Mouse (Mus musculus): Measurements from ENCODE around the gene Mgat3.

Mgat3 gene

DNA sequence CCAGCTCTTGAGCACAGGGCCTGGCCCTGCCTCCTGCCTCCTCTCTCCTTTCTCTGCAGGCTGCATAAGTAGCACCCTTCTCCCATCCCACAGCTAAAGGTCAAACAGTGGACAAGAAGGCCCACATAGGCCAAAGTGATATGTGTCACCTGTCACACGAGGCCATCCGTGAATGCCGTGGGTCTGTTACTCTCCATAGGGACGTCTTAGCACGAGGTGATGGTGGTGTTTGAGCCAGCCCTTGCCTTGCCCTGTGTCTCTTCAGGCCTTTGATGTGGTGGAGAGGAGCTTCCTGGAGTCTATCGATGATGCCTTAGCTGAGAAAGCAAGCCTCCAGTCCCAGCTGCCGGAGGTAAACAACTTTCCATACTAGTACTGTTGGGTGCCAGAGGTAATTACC, 24.0 kb upstream of the Mgat3 start:
- DNase-seq (ENCODE audit: low spot score), result no peak

DNA sequence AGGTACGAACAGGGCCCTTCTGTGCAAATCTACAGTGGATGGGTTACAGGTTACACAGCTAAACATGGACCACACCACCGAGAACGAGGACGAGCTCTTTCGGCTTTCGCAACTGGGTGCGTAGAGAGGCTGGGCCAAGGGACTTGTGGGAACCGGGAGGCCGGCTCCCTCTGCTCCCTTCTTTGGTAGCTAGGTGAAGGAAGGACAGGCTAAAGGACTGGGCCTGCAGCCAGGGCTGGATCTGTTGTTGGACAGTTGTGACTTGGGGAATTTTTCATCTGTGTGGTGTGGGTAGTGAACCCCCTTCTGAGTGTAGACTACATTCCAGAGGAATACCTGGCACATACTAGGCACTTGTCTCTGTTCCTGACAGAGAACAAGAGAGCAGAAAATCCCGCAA, 20.9 kb upstream of the Mgat3 start:
- DNase-seq (ENCODE audit: low spot score), result no peak

DNA sequence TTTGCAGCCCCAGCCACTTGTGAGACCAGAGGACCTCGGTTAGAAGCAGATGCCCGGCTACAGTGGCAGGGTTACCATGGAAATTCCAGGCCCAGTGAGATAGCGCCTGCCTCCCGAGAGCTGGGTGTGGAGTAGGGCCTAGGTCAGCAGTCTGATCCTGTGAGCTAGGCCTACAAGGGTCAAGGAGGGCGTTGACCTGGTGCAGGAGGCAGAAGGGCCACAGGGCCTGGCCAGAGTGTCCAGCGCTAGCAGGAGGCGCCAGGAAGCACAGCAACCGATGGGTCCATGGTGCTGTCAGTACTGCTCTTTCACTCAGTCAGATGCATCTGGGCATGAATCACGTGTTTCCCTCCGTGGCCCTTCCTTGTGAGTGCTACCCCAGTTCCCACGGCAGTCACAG, 19.8 kb upstream of the Mgat3 start:
- DNase-seq (ENCODE audit: low spot score), result no peak

DNA sequence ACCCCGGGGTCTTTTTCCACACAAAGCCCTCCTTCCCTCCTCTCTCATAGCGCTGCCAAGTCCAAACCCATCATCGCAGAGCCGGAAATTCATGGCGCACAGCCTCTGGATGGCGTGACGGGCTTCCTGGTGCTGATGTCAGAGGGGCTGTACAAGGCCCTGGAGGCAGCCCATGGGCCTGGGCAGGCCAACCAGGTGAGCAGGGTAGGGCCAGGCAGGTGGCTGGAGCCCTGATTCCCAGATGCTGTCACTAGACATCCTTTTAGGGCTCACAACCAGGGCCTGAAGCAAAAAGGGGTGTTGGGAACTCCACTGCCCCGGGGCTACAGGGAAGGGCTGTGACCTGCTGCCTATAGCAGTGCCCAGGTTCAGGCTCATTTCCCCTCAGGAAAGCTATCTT, 17.8 kb upstream of the Mgat3 start:
- DNase-seq (ENCODE audit: low spot score), result no peak

DNA sequence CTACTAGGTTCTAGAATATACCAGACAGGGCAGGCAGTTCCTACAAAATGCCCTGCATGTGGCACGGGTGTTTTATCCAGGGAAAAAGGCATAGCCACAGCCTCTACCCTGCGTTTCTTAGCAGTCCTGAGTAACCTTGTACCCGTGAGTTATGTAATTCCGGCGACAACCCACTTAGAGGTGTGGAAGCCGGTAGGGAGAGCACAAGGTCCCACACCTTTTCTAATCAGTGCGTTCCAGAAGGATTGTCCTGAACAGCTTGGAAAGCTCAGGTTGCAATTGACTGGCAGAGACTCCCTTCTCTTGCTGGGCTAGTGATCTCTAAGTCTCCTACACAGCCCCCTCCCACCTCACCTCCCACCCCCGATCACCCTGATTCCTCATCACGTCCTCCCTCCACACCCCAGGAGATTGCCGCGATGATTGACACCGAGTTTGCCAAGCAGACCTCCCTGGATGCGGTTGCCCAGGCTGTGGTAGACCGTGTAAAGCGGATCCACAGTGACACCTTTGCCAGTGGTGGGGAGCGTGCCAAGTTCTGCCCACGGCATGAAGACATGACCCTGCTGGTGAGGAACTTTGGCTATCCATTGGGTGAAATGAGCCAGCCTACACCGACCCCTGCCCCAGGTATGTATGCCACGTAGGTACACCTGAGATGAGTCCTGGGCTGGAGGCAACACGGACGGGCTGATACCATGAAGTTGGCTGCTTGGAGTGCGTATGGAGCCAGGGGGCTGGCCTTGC, 16.2 kb upstream of the Mgat3 start:
- DNase-seq (ENCODE audit: low spot score), result no peak

DNA sequence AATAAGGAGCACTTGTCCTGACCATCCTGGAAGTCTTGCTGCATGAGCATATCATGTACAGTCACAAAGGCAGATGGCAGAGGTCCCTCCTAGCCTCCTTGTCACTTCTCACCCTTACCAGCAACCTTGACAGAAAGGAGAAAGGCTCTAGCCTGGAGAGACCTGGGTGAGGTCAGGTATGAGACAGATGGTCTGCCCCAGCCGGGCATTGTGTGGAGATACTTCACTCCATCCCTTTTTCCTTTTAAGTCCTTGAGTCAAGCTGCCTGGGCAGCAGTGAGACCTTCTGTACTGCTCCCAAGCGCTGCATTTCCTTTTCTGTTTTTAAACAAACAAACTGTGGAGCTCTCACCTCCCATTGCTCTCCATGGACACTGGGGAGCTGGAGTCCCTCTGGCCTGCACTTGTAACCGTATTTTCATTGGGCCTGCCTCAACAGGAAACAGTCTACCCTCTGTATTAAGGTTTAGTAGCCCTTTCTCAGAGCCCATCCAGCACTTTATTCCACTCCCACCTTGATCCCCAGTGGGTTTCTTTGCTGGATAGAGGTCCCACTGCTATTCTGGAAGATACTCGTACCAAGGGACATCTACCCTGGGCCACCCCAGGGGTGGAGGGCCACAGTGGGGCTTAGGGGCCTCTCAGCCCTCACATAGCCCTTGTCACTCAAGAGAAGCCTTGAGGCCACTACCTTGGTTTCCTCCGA, 15.4 kb upstream of the Mgat3 start:
- DNase-seq (ENCODE audit: low spot score), result no peak

DNA sequence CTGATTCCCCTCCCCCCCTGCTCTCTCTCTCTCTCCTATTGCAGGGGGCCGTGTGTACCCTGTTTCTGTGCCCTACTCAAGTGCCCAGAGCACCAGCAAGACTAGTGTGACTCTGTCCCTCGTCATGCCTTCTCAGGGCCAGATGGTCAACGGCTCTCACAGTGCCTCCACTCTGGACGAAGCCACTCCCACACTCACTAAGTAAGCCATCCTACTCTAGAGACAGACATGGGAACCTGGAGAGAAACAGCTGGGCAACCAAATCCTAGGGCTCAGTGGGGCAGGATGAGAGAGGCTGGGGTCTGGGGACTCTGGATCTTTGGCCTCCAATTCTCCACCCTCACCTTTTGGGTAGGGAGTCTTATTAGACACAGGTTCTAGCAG, 14.8 kb upstream of the Mgat3 start:
- DNase-seq (ENCODE audit: low spot score), result no peak

DNA sequence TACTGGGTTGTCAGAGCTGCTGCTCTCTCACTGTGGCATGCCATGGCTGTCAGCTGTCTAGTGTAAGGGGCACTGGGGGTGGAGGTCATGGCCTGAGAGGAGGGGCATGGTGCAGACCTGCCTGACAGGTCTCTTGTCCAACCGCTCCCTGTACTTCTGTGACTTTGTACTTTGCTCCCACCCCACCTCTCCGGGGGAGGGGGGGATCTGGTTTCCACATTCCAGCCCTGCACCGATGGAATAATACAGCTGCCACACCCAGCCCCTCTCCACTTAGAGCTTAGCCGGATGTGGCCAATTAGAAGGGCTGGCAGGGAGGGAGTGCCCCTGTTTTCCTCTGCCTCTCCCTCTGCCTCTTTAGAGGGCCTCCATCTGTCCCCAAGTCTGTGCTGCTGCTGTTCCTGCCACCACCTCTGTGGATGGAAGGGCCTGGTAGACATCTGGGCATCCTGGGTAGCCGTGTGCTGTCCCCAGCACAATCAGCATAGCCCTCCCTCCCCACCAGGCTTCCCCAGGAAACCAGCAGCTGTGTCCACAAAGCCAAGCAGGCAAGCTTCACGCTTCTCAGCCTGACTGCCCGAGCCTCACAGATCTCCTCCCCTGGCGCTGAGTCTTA, 14.1 kb upstream of the Mgat3 start:
- DNase-seq (ENCODE audit: low spot score), result no peak

DNA sequence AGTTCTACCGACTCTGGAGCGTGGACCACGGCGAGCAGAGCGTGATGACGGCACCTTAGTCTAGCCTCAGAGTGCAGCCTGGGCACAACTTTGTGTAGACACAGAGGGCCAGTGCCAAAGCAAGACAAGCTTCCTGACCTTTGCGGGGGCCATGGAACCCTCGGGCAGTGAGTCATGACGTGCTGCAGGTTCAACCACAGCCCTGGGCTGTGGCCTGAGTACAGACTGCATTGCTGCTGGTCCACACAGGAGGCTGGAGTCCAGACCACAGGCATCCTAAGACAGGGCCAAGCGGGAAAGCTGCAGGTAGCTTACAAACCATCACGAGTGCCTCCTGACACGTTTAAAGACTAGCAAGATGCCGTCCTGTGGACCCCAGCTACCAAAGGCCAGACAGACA, 13.3 kb upstream of the Mgat3 start:
- no peak for DNase-seq (ENCODE audit: low spot score)

DNA sequence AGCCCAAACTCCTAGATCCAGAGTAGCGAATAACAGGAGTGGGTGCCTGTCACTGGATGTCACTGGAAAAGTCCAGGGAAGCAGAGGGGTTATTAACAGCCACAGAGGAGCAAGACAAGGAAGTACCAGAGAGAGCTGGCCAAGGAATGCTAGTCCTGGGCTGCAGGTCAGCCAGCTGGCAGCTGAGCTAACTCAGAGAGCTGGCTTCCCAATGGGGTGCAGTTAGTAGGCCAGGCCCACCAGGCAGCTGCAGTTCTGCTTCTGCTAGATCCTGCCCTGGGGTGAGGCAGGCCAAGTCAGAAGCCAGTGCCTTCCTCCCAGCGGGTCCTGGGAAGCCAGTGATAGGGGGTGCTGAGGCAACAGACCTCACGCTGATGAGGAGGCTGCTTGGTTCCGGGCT, 12.8 kb upstream of the Mgat3 start:
- DNase-seq (ENCODE audit: low spot score), result no peak

DNA sequence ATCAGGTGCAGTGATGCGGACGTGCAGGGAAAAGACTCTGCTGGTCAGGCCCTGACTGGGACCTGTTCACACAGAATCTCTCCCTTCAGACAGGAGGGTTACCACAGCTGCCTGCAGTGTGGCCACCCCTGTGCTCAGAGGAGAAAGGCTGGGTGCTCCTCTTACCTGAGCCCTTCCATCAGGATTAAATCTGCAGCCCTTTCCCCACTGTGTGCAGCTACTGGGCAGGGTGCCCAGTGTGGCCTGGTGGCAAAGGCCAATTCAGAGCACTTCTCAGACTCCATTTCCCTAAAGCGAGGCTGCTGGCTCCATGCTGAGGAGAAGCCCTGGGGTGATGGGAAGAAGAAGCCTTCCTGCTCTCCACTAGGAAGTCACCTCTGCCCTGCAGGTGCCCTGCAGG, 12.3 kb upstream of the Mgat3 start:
- no peak for DNase-seq (ENCODE audit: low spot score)

DNA sequence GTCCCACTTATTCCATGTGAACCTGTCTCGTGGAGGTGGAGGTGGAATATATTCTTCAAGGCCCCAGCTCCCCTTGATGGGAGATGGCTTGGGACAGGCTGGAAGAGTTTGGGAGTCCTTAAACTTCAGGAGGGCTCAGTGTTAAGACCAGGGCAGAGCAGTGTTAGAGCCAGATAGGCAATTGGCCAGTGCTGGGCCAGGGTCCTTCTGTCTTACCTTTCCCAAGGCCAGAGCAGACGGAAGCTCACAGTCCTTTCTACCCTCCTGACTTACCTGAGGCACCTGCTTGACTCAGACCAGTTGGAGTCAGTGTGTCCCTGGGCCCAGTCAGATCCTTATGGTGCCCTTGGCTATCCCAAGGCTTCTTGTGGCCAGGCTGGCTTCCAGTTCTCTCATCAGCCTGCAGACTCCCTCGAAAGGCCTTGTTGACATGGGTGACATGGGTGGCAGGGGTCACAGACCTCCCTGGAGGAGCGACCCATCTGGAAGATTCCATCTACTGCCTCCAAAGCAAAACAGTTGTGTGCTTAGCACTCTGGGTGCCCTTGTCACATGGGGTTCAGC, 11.0 kb upstream of the Mgat3 start:
- DNase-seq (ENCODE audit: low spot score), result no peak

DNA sequence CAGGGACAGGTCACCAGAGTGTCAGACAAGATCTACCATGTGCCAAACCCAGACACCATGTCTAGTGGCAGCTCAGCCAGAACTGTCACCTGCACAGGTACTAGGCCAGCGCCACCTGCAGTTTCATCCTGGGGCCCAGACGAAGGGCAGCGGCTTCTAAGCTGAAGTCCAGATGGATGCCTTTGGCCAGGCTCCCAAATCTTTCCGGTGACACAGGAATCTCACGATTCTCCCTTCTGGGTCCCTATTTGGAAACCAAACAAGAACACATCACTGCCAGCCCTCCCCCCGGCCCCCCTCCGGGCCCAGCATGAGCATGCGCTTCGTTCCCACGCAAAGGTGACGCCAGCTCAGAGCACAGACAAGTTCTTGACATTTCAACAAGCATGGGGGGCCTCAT, 10.2 kb upstream of the Mgat3 start:
- DNase-seq (ENCODE audit: low spot score), result no peak

DNA sequence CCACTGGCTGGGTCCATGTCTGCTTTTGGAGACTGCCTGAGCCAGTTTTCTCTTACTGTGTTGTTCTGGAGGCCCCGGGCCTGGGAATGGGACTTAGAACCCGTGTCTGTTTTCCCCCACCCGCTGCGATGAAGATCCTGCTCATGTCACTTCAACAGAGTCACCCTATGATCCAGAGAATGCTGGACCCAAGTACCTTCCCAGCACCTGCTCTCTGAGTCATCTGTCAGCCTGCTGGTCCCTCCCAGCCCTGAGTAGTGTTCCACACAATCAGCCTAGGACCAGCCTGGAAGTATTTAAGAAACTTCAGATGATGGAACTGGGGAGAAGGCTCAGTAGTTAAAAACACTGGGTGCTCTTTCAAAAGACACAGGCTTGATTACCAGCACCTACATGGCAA, 9.8 kb upstream of the Mgat3 start:
- DNase-seq (ENCODE audit: low spot score), result no peak

DNA sequence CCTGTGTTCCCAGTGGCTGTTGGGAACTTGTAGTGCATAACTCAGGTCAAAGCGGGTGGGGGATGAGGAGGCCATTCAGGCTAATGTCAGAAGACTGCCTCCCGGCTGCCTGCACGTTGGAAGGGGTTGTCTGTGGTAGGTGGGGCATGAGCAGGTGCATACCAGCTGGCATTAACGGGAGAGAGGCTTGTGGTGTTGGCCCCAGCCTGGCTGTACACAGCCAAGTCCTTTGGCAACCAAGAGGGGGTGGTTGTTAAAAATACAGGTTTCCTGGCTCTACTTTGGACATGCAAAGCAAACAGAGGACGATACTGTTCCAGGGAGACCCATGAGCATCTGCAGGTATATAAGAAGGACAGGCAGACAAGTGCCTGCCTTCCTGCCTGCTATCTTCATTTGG, 8.1 kb upstream of the Mgat3 start:
- no peak for DNase-seq (ENCODE audit: low spot score)

DNA sequence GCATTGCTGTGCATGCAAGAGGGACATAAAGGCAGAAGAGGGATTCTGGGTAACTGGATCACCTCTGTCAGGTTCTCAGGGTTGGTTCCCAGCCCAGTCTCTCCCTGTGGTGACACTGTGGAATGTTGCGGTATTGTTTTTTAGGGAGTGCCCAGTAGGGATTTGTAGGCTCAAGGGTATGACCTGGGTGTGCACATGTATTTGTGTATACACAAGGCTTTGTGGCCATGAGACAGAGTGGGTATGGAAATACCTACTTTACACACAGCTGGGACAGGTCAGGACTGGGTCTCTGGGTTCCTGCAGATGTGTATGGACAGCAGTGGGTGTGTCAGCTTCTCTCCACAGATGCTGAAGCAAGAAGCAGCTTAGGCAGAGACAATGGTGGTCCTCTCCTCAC, 4.0 kb upstream of the Mgat3 start:
- DNase-seq (ENCODE audit: low spot score), result no peak

DNA sequence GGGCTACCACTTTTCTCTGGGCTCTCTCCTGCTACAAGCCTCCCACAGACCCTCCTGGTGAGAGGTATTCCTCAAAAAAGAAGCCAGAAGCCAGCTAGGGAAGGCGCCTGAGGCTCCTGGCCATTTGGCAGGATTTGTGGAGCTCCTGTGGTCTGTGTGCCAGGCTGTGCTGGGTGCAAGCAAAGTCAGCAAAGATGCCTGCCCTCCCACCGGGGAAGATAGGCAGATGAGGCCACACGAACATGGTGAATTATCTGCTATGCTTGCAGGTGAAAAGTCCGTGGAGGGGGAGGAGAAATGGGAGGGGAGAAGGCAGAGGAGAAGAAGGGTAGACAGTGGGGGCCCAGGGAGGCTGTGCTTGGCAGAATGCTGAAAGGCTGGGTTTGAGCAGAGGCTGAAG, 3.2 kb upstream of the Mgat3 start:
- no peak for DNase-seq (ENCODE audit: low spot score)

DNA sequence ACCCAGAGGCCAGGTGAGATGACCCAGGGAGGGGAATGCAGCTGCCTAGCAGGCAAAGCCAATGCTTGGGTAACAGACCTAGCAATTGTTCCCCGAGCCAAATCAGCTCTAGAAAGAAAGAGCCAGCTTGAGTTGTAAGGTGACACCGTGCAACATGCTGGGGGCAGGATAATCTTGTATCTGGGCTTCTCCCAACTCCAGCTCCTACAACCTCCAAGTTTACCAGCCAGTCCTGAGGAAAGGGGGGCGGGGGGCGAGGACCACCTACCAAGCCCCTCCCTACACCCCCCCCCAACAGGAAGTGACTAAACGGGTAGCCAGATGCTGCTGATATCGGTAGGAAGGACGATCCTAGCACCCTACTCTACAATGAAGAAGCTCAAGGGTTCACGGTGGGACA, 2.2 kb upstream of the Mgat3 start:
- no peak for DNase-seq (ENCODE audit: low spot score)

DNA sequence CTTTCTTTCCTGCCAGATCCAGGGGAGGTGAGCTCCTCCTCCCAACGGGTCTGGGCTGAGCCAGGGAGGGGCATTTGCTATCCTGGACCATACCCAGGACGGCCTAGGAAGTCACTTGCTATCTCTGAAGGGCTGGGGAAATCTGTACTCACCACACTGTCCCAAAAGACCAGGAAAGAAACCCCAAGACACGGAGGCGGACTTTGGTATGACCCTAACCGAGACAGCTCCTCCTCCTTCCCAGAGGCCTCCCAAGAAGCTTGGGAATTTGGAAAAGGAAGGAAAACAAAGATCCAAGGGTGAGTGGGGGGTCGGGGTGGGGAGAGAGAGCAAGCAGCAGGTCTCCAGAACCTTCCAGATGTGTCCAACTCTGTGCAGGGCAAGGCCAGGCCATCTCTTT, 1.7 kb upstream of the Mgat3 start:
- DNase-seq (ENCODE audit: low spot score), result no peak

DNA sequence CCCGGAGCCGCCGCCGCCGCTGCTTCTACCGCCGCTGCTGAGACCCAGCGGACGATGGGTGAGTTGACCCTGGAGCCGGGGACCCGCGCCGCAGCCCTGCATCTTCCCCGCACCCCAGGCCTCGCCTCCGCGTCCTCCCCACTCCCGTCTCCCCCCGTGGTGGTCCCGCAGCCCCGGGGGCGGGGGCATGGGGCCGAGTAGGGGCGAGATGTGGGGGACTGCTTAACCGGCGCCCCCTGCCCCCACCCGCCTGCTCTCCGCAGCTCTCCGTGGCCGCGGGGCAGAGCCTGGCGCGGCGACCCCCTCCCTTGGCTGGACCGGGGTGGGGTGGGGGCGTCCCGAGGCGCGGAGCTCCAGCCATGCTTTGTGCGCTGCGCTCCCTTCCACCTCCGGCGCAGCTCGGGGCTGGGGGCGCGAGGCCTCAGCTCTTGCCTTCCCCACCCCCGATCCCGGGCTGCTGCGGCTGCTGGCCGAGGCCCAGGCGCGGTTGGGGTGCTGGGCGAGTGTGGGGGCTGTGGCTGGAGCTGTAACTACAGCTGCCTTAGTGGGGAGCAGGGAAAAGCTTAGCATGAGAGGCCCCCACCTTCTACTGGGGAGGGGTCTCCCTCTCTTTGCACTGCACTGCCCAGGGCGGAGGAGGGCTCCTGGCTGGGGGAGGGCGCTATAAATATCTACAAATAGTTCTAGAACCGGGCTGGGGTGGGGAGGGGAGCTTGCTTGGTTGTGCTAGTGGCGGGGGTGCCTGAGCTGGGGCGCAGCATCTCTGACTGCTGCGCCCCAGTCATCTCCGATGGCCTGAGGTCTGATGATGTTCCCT, 468 bp downstream of the Mgat3 start:
- peak; percentile 65 for DNase-seq (ENCODE audit: low spot score)

DNA sequence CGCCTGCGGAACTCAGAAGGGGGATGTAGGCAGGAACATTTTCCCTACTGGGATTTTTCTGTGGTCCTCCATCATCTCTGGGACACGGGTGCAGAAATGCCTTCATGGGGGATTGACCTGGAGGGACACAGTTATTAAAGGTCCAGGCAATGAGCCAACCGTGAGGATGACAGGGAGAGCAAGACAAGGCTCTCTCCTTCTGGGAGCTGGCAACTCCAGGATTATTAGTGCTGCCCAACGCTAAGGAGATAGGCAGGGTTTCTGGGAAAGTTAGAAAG, 1.0 kb downstream of the Mgat3 start:
- DNase-seq (ENCODE audit: low spot score), result no peak

DNA sequence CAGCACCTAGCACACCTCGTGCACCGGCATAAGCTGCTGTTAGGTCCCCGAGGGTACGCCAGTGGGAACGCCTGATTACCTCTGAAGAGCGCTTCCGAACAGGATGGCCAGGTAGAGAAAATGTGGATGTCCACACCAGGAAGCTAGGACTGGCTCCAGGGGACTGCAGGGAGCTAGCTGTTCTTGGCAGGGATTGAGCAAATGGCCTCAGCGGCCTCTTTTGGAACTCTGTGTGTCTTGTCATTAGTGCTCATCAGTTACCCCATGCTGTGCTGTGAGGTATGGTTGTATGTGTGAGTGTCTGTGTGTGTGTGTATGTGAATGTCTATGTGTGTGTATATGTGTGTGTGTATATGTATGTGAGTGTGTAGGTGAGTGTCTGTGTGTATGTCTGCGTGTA, 1.8 kb downstream of the Mgat3 start:
- DNase-seq (ENCODE audit: low spot score), result no peak

DNA sequence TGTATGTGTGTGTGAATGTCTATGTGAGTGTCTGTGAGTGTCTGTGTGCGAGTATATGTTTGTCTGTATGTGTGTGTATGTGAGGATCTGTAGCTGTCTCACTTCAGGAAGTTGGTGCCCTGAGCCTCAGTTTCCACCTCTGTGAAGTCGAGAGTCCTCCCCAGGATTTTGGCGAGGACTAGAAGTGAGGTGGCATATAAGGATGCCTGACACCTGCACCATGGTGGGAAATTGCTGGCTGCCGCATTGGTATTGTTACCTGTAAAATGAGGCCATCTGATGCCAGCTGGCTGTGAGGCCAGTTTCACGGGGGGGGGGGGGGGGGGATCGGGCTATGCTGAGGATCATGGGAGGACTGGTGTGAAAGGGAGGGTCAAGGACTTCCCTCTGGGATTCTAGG, 2.2 kb downstream of the Mgat3 start:
- no peak for DNase-seq (ENCODE audit: low spot score)

All from testis, postnatal 10 days (tissue).